Mouse (Mus musculus): ENCODE results near the gene Sfxn3. TPM values are rescaled to one million over a fixed set of nuclear protein-coding genes. Genes with fewer than 3 reads are reported as not detected.

Gene Sfxn3
- polyA plus RNA-seq (2012; rRNA removed): 34.6 and 37.3 TPM in 2 replicates

DNA sequence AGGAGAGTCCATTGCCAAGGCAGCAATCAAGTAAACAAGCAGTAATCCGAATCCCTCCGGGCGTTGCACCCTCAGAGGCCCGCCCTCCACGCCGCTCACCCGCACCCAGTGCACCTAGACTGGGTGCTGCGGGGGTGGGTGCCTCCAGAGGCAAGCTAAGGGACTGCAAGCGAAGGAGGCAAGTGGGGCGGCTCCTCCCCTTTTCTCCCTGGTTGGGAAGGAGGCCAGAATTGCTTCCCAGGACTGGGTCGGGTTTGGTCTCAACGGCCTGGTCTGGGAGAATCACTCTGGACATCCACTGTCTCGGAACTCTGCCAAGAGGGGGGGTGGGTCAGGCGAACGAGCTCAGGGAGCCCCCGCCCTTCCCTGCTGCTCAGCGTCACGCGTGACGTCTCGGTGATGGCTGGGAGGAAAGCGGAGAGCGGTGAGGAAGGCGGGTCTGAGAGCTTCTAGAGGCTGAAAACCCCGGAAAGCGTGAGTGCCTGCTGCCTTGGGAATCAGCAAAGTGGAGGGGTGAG is at the start of gene Sfxn3:
TSS of gene Sfxn3 (plus strand) at position 87 of the 518 bp plus-strand sequence.

DNA sequence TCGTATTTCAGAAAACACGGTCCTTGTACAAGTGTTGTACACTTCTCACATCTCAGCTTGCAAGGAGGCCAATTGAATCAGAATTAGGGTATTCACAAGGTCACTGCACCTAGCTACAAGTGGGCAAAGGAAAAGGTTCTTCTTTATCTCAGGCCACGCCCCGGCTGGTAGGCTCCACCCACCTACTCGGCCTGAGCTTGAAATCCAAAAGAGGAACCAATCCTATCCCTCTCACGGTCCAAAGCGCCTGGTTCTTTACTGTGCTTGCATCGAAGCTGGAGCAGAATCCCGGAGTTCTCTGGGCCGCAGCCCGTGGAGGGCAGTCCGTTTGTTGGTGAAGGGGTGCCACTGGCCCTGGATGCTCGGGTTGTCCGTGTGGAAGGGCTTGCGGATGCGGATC is 41.9 kb upstream of the Sfxn3 start, which contains the start of gene Twnk:
TSS of gene Twnk (plus strand) at position 220 of the 400 bp plus-strand sequence.

DNA sequence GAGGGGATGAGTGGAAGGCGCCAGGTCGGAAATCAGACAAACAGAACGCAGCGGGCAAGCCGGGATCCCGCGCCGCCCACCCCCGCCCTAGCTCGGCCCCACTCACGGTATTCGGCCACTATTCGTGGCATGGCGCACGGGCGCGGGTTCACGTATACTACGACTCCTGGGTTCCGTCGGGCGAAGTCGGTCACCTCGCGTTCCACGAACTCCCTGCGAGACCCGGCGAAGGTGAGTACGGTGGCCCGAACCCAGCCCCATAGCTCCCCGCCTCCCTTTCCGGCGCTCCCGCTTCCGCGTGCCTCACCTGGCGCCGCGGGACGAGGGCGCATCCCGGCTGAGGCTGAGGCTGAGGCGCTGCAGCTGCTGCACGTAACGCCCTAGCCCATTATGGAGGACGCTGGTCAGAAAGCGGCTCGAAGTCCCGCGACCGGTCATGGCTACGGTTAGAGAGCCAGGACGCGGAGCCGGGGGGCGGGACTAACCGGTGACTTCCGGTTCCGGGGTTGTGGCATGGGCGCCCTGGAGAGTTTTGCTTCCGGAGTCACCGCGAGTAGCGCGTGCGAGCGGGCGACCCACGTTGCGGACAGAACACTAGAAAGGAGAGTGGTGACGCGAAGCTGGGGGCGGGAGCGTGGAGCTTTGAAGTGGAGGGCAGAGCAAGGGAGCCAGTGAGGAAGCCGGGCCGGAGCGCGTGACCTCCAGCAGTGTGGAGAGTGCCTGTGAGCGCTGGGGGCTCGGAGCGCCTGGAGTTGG is 41.2 kb upstream of the Sfxn3 start, which contains the start of gene Mrpl43:
TSS of gene Mrpl43 (minus strand) at position 486 of the 756 bp plus-strand sequence.

DNA sequence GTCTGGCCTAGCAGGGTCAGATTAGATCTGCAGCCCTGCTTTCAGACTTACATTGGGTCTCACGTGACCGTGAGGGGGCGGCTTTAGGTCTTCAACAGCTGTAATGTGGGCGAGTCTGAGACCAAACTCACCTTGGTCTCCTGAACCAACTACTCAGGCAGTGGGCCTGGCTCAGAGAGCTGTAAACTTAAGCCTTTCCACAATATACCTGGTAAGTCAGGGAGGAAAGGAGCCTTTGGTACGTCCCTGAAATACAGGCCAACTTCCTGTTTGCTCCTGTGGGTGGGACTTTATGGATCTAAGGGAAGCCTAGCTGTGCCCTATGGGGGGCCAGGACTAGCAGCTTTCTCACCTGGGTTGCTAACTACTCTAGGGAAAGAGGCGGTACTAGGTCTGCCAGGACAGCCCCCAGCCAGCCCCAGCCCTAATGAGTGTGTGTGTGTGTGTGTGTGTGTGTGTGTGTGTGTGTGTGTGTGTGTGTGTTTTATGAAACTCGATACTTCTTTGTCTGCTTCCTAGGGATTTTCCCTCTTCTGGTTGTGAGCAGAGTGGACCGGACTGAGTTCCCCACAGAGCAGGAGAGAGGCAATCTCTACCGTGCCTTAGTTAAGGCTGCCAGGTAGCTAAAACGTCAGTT is 32.9 kb upstream of the Sfxn3 start, which contains the start of gene Lzts2:
TSS of gene Lzts2 (plus strand) at position 80 of the 637 bp plus-strand sequence.

DNA sequence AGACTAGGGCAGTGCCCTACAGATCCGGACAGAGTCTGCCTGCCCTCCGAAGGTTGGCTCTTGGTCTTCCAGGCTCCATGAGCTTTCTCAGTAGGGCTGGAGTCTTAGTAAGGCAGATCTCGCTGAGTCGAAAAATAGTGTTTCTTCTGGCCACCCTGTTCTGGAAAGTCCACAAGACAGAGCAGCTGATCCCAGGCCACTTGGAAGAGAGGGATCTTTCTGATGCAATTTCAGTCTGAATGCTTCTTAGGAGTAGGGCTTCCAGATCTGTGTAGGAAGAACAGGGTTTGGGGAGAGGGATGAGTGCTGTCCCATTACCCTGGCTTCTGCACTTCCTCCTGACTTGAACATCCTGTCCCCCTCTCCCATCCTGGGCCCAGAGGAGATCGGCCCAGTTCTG is 1.7 kb upstream of the Sfxn3 start, which contains the start of gene Pdzd7:
TSS of gene Pdzd7 (minus strand) at position 67 of the 400 bp plus-strand sequence.

DNA sequence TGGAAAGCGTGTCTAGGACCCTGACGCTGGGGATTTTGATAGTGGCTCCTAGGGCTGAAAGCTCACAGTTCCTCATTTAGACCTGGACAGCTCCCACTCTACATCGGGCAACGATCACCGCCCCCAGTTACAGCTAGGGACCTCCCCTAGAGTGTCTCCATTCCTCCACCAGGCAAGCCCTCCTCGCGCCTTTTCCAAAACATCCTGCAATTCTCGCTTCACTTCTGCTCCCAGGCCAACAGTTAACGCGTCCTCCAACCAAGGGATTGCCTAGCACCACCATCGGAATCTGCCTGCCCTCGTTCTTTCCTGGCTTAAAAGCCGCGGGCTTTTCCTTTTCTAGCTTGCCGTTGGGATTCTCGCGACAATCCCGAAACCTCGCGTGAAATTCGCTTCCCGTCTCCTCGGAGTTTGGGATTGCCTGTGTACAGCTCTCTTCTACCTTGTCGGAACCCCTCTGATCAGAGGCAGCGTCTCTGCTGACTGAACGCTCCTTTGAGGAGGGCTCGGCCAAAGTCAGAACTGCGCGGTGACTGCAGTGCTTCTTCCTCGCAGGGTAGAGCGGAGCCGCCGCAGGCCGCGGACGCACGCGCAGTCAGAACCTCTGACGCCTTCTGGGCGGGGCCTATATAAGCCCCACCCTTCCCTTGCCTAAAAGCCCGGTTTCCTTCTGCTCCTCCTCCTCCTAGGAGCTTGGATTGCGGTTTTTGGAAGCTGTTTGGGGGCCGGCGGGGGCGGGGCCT is 27.4 kb downstream of the Sfxn3 start, which contains the start of gene Kazald1:
TSS of gene Kazald1 (plus strand) at position 662 of the 743 bp plus-strand sequence.

Other genes with a start within 250 kb of the Sfxn3 start
- gene Slf2, start 116.4 kb upstream of the Sfxn3 start, polyA plus RNA-seq (2012; rRNA removed): 33.6 and 46.2 TPM in 2 replicates
- 656 and 735 TPM in 2 replicates for gene Sema4g, start 58.4 kb upstream of the Sfxn3 start, polyA plus RNA-seq (2012; rRNA removed)
- 7.3 and 8.9 TPM in 2 replicates for gene Twnk, start 41.8 kb upstream of the Sfxn3 start, polyA plus RNA-seq (2012; rRNA removed)
- gene Mrpl43, start 41.1 kb upstream of the Sfxn3 start, polyA plus RNA-seq (2012; rRNA removed): 178 and 187 TPM in 2 replicates
- gene Lzts2, start 33.1 kb upstream of the Sfxn3 start, polyA plus RNA-seq (2012; rRNA removed): 175 and 198 TPM in 2 replicates
- gene Pdzd7, start 1.8 kb upstream of the Sfxn3 start, polyA plus RNA-seq (2012; rRNA removed): 13.6 and 15.7 TPM in 2 replicates
- gene Kazald1, start 27.7 kb downstream of the Sfxn3 start, polyA plus RNA-seq (2012; rRNA removed): 11.3 and 14.5 TPM in 2 replicates
- gene Tlx1, start 103.2 kb downstream of the Sfxn3 start, polyA plus RNA-seq (2012; rRNA removed): not detected in 2 replicates
- gene Lbx1, start 188.3 kb downstream of the Sfxn3 start, polyA plus RNA-seq (2012; rRNA removed): not detected in 2 replicates

Measured in colon, adult 2 months (tissue).